Mouse (Mus musculus) CH12.LX (cell line): ENCODE results near the gene Ryr3.

ENCODE experiments used
- CHD1 ChIP-seq: IDR thresholded peaks from 2 replicates; pipeline ENCODE4 v1.6.1; 2012; ENCODE audit warnings: low read depth, low read length, improper control_type of control experiment, inconsistent platforms
- CTCF ChIP-seq, 2 experiments: IDR thresholded peaks in 1 of 2; conservative IDR thresholded peaks in 1 of 2; 2 replicates each; pipeline ENCODE4 v1.5.1; 2011 to 2012; ENCODE audit warnings: low read depth in 2 of 2, low read length in 2 of 2, improper control_type of control experiment in 1 of 2, inconsistent platforms in 1 of 2, mild to moderate bottlenecking in 1 of 2, moderate library complexity in 1 of 2
- E2F4 ChIP-seq: IDR thresholded peaks from 2 replicates; pipeline ENCODE4 v1.6.1; 2011; ENCODE audit warnings: low read depth, low read length, improper control_type of control experiment; ENCODE audit not compliant: insufficient replicate concordance
- IRF4 ChIP-seq: IDR thresholded peaks from 2 replicates; pipeline ENCODE4 v1.6.1; 2014; ENCODE audit warnings: low read depth, mild to moderate bottlenecking, inconsistent platforms, low read length, improper control_type of control experiment
- MAX ChIP-seq: IDR thresholded peaks from 2 replicates; pipeline ENCODE4 v1.6.1; 2011; ENCODE audit warnings: low read length, improper control_type of control experiment
- POLR2A ChIP-seq: IDR thresholded peaks from 2 replicates; pipeline ENCODE4 v1.6.1; 2011; ENCODE audit warnings: low read depth, mild to moderate bottlenecking, improper control_type of control experiment, low read length
- RAD21 ChIP-seq: IDR thresholded peaks from 2 replicates; pipeline ENCODE4 v1.6.1; 2011; ENCODE audit warnings: low read depth, mild to moderate bottlenecking, low read length, improper control_type of control experiment, moderate library complexity
- SMC3 ChIP-seq: IDR thresholded peaks from 2 replicates; pipeline ENCODE4 v1.6.1; 2011; ENCODE audit warnings: low read depth, low read length, improper control_type of control experiment
- USF1 ChIP-seq: IDR thresholded peaks from 2 replicates; pipeline ENCODE4 v1.6.1; 2014; ENCODE audit warnings: low read depth, mild to moderate bottlenecking, inconsistent platforms, low read length, improper control_type of control experiment

DNA sequence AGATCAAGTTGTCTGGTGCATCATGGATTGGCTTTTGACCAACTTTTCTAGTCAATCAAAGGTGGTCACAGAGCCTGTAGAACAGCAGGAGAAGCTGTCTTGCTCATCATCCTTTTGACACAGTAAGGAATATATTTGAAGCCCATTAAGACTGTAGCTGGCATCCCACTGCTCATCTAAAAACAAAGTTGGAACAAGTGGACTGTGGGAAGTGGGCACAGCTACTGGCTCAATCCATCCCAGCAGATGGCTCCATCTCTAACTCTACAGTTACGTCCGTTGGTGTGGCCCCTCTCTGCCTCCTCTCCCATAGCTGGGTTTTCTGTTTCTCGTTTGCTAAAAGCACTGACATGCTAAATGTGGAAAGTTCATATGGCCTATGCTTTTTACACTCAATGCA, 400.9 kb downstream of the Ryr3 start:
- TF ChIP-seq CTCF (conservative IDR thresholded peaks at IDR 0.05 in 1 of 2, IDR thresholded peaks at IDR 0.05 in 1 of 2; ENCODE audit: low read depth in 2 of 2, low read length in 2 of 2) (no peak), USF1 (no peak), E2F4 (no peak), POLR2A (no peak), MAX (no peak), RAD21 (no peak), IRF4 (no peak), CHD1 (no peak), SMC3 (no peak)
